Comparison of ENCODE assay signal across 8 mouse cellular contexts in genomic region chr5:137782776-137783522, GRCm38 (mm10). TPM values are rescaled to one million over a fixed set of nuclear protein-coding genes. Genes with fewer than 3 reads are reported as not detected.
DNase-seq lines count a peak whose midpoint lies in the region; ATAC-seq and TF ChIP-seq lines count a peak whose summit lies in the region.

No protein-coding gene starts in this region.

- H3K27me3 ChIP-seq in lung, embryonic 16.5 days (ENCODE audit: control insufficient read depth, insufficient read depth, low read depth, low read length), result no peaks in the 10 kb centered on the region
- peaks cover under 1% of the 10 kb centered on the region; the same call in 1 of the 2 replicates for H3K27me3 ChIP-seq in limb, embryonic 10.5 days (ENCODE audit: low read depth, poor library complexity, severe bottlenecking)
- no peaks in the 10 kb centered on the region for H3K27me3 ChIP-seq in stomach, embryonic 14.5 days (ENCODE audit: control insufficient read depth, insufficient read depth, low read length)

- no peaks in the 10 kb centered on the region for H3K9me3 ChIP-seq in lung, embryonic 16.5 days (ENCODE audit: control insufficient read depth, low read length)
- no peaks in the 10 kb centered on the region for H3K9me3 ChIP-seq in limb, embryonic 10.5 days (replicated peaks)
- no peaks in the 10 kb centered on the region for H3K9me3 ChIP-seq in stomach, embryonic 14.5 days (ENCODE audit: control insufficient read depth, low read depth, low read length)

- peaks cover 26% of the 10 kb centered on the region for H3K36me3 ChIP-seq in lung, embryonic 16.5 days (ENCODE audit: control insufficient read depth, insufficient read depth, low read length)
- H3K36me3 ChIP-seq in limb, embryonic 10.5 days, result peaks cover 57% of the 10 kb centered on the region
- peaks cover 42% of the 10 kb centered on the region for H3K36me3 ChIP-seq in stomach, embryonic 14.5 days (ENCODE audit: control insufficient read depth, insufficient read depth, low read length)

- peak overlapping the region; percentile 89 for H3K4me2 ChIP-seq in lung, embryonic 16.5 days (ENCODE audit: low read depth, low read length)
- peak overlapping the region; percentile 94 for H3K4me2 ChIP-seq in stomach, embryonic 14.5 days (replicated peaks; ENCODE audit: low read depth, low read length)

- peak overlapping the region; percentile 94 for H3K9ac ChIP-seq in lung, embryonic 16.5 days (ENCODE audit: low read length)
- no peak overlapping the region; the same call in 1 of the 2 replicates for H3K9ac ChIP-seq in stomach, embryonic 14.5 days (replicated peaks; ENCODE audit: low read depth, low read length)

- peak; percentile 51 for DNase-seq in cerebellum, adult 9-10 months
- no peak for DNase-seq in cerebellum, postnatal 10 days
- DNase-seq in lung, adult 2 months, result no peak
- no peak for DNase-seq in limb, embryonic 10.5 days (ENCODE audit: low spot score)
- no peak for DNase-seq in layer of hippocampus, postnatal 36 days

- WGBS in lung, embryonic 16.5 days, result 75% methylated on average over 13 of the region's 13 CpGs
- 69% methylated on average over 13 of the region's 13 CpGs for WGBS in lung, adult 2 months
- 93% methylated on average over 13 of the region's 13 CpGs for WGBS in limb, embryonic 10.5 days
- WGBS in stomach, embryonic 14.5 days, result 79% methylated on average over 13 of the region's 13 CpGs

- peaks cover 42% of the 10 kb centered on the region for H3K4me1 ChIP-seq in lung, embryonic 16.5 days (replicated peaks; ENCODE audit: control insufficient read depth, insufficient read depth, low read length)
- peaks cover 21% of the 10 kb centered on the region for H3K4me1 ChIP-seq in lung, adult 2 months (ENCODE audit: control insufficient read depth, insufficient read depth, low read length)
- peaks cover 57% of the 10 kb centered on the region for H3K4me1 ChIP-seq in limb, embryonic 10.5 days
- peaks cover 32% of the 10 kb centered on the region for H3K4me1 ChIP-seq in stomach, embryonic 14.5 days (ENCODE audit: control insufficient read depth, insufficient read depth, low read length)

- peak overlapping the region; percentile 84 for H3K4me3 ChIP-seq in lung, embryonic 16.5 days (ENCODE audit: low read length)
- H3K4me3 ChIP-seq in lung, adult 2 months (replicated peaks; ENCODE audit: extremely low read depth, low read depth, low read length), result no peak overlapping the region
- peak overlapping the region; percentile 91 for H3K4me3 ChIP-seq in limb, embryonic 10.5 days
- H3K4me3 ChIP-seq in stomach, embryonic 14.5 days (ENCODE audit: low read depth, low read length), result peak overlapping the region; percentile 73

- no peak for ATAC-seq in lung, embryonic 16.5 days (ENCODE audit: low read depth)
- no peak for ATAC-seq in stomach, embryonic 14.5 days (ENCODE audit: insufficient number of reproducible peaks, insufficient read depth, low FRiP score, low read depth)
- no peak for ATAC-seq in inflammation-experienced regulatory T-cells, adult 6 months

- H3K27ac ChIP-seq in lung, embryonic 16.5 days (ENCODE audit: low read length), result no peak overlapping the region
- no peak overlapping the region for H3K27ac ChIP-seq in limb, embryonic 10.5 days
- no peak overlapping the region for H3K27ac ChIP-seq in stomach, embryonic 14.5 days (ENCODE audit: low read length)

- TF ChIP-seq CTCF in lung, adult 2 months (IDR thresholded peaks at IDR 0.05; ENCODE audit: insufficient read depth, low read length), result no peak

- no peak for TF ChIP-seq POLR2A in lung, adult 2 months (IDR thresholded peaks at IDR 0.05; ENCODE audit: borderline replicate concordance, extremely low read depth, low read depth, low read length)

RNA-seq across cellular contexts. Expression of gene Ppp1r35, which starts 4.3 kb away (rescaled TPM):
- 25.9 and 30.5 TPM in 2 replicates for polyA plus RNA-seq in lung, embryonic 16.5 days (2015; fragmentation: Nextera tagmentation; extraction: Ambion mirVana)
- 32.7 and 46.7 TPM in 2 replicates for polyA plus RNA-seq in lung, adult 2 months (2012; rRNA removed)
- polyA plus RNA-seq in limb, embryonic 10.5 days (2016; fragmentation: Nextera tagmentation; extraction: Ambion mirVana), result 47.0 and 49.5 TPM in 2 replicates
- 32.7 and 38.1 TPM in 2 replicates for polyA plus RNA-seq in stomach, embryonic 14.5 days (2014; fragmentation: Nextera tagmentation; extraction: Ambion mirVana)
- 10 to 100 TPM in 1 of 3 experiments, 1 to 10 TPM in 2; 6.0 to 10.9 (median 6.5) TPM for polyA plus RNA-seq in inflammation-experienced regulatory T-cells, adult 6 months (2017; shearing (Covaris generic))
- 10 to 100 TPM; 24.1 to 24.6 TPM for total RNA-seq in layer of hippocampus, postnatal 36 days (2021)

RNA-seq across cellular contexts. Expression of gene Mepce, which starts 4.5 kb away (rescaled TPM):
- polyA plus RNA-seq in lung, embryonic 16.5 days (2015; fragmentation: Nextera tagmentation; extraction: Ambion mirVana), result 10.0 and 10.5 TPM in 2 replicates
- polyA plus RNA-seq in lung, adult 2 months (2012; rRNA removed), result 43.3 and 44.2 TPM in 2 replicates
- 11.3 and 11.8 TPM in 2 replicates for polyA plus RNA-seq in limb, embryonic 10.5 days (2016; fragmentation: Nextera tagmentation; extraction: Ambion mirVana)
- polyA plus RNA-seq in stomach, embryonic 14.5 days (2014; fragmentation: Nextera tagmentation; extraction: Ambion mirVana), result 13.6 and 17.6 TPM in 2 replicates
- 10 to 100 TPM; 13.1 to 32.7 (median 29.8) TPM for polyA plus RNA-seq in inflammation-experienced regulatory T-cells, adult 6 months (2017; shearing (Covaris generic))
- 10 to 100 TPM; 40.8 to 44.5 TPM for total RNA-seq in layer of hippocampus, postnatal 36 days (2021)

RNA-seq across cellular contexts. Expression of gene Zcwpw1, which starts 4.6 kb away (rescaled TPM):
- polyA plus RNA-seq in lung, embryonic 16.5 days (2015; fragmentation: Nextera tagmentation; extraction: Ambion mirVana), result 24.3 and 26.8 TPM in 2 replicates
- 0.49 and 0.60 TPM in 2 replicates for polyA plus RNA-seq in lung, adult 2 months (2012; rRNA removed)
- polyA plus RNA-seq in limb, embryonic 10.5 days (2016; fragmentation: Nextera tagmentation; extraction: Ambion mirVana), result 8.4 and 15.8 TPM in 2 replicates
- polyA plus RNA-seq in stomach, embryonic 14.5 days (2014; fragmentation: Nextera tagmentation; extraction: Ambion mirVana), result 22.3 and 23.3 TPM in 2 replicates
- 10 to 100 TPM in 2 of 3 experiments, 1 to 10 TPM in 1; 4.7 to 12.0 (median 11.0) TPM for polyA plus RNA-seq in inflammation-experienced regulatory T-cells, adult 6 months (2017; shearing (Covaris generic))
- 1 to 10 TPM; 5.2 to 7.1 TPM for total RNA-seq in layer of hippocampus, postnatal 36 days (2021)

RNA-seq across cellular contexts. Expression of gene Tsc22d4, which starts 37.4 kb away (rescaled TPM):
- 140 and 146 TPM in 2 replicates for polyA plus RNA-seq in lung, embryonic 16.5 days (2015; fragmentation: Nextera tagmentation; extraction: Ambion mirVana)
- 103 and 110 TPM in 2 replicates for polyA plus RNA-seq in lung, adult 2 months (2012; rRNA removed)
- polyA plus RNA-seq in limb, embryonic 10.5 days (2016; fragmentation: Nextera tagmentation; extraction: Ambion mirVana), result 78.1 and 99.5 TPM in 2 replicates
- polyA plus RNA-seq in stomach, embryonic 14.5 days (2014; fragmentation: Nextera tagmentation; extraction: Ambion mirVana), result 118 and 132 TPM in 2 replicates
- 10 to 100 TPM; 43.3 to 83.4 (median 64.7) TPM for polyA plus RNA-seq in inflammation-experienced regulatory T-cells, adult 6 months (2017; shearing (Covaris generic))
- 100 to 1,000 TPM; 170 to 176 TPM for total RNA-seq in layer of hippocampus, postnatal 36 days (2021)

RNA-seq across cellular contexts. Expression of gene Nyap1, which starts 41.5 kb away (rescaled TPM):
- polyA plus RNA-seq in lung, embryonic 16.5 days (2015; fragmentation: Nextera tagmentation; extraction: Ambion mirVana), result 1.6 and 1.9 TPM in 2 replicates
- polyA plus RNA-seq in lung, adult 2 months (2012; rRNA removed), result 2.3 and 2.4 TPM in 2 replicates
- 1.1 and 2.5 TPM in 2 replicates for polyA plus RNA-seq in limb, embryonic 10.5 days (2016; fragmentation: Nextera tagmentation; extraction: Ambion mirVana)
- polyA plus RNA-seq in stomach, embryonic 14.5 days (2014; fragmentation: Nextera tagmentation; extraction: Ambion mirVana), result 1.0 and 1.4 TPM in 2 replicates
- polyA plus RNA-seq in inflammation-experienced regulatory T-cells, adult 6 months (2017; shearing (Covaris generic)), result under 1 TPM in 2 of 3 experiments, not detected in 1; 0.12 to 0.20 TPM
- total RNA-seq in layer of hippocampus, postnatal 36 days (2021), result 10 to 100 TPM; 65.4 to 66.3 TPM
